Mouse (Mus musculus) frontal cortex, postnatal 25 days (tissue): ENCODE measurements around the gene Atp4b.
A peak's percentile ranks its signal among the peaks of the same experiment; 100 is the strongest.

Experiments used
- DNase-seq, 2 experiments: peaks; one replicate each; pipeline ENCODE4 v3.0.0; 2022; ENCODE audit warnings: low spot score in 2 of 2

Gene Atp4b

GRCm38 (mm10) chr8:13396725-13397124, at the start of gene Atp4b:
Atp4b (minus strand) TSS chr8:13396825.
- DNase-seq, result no peak

- no peak for DNase-seq
These were observed 45.5 kb upstream of the Atp4b start for GRCm38 (mm10) chr8:13442152-13442551.

- no peak for DNase-seq
These were observed 40.9 kb upstream of the Atp4b start for GRCm38 (mm10) chr8:13437531-13437930.

- DNase-seq, result no peak
These were observed 39.4 kb upstream of the Atp4b start for GRCm38 (mm10) chr8:13436052-13436451.

- no peak for DNase-seq
These were observed 38.3 kb upstream of the Atp4b start, which contains the start of gene Tmem255b for GRCm38 (mm10) chr8:13434889-13435288. Tmem255b (plus strand) TSS chr8:13435189.

- no peak for DNase-seq
These were observed 36.5 kb upstream of the Atp4b start for GRCm38 (mm10) chr8:13433130-13433529.

- no peak for DNase-seq
These were observed 34.2 kb upstream of the Atp4b start for GRCm38 (mm10) chr8:13430866-13431265.

- DNase-seq, result no peak
These were observed 33.8 kb upstream of the Atp4b start for GRCm38 (mm10) chr8:13430412-13430811.

- no peak for DNase-seq
These were observed 31.5 kb upstream of the Atp4b start for GRCm38 (mm10) chr8:13428156-13428555.

- no peak for DNase-seq
These were observed 30.7 kb upstream of the Atp4b start for GRCm38 (mm10) chr8:13427351-13427750.

- no peak for DNase-seq
These were observed 24.3 kb upstream of the Atp4b start for GRCm38 (mm10) chr8:13420970-13421369.

- no peak for DNase-seq
These were observed 22.6 kb upstream of the Atp4b start for GRCm38 (mm10) chr8:13419111-13419639.

- no peak for DNase-seq
These were observed 19.3 kb upstream of the Atp4b start for GRCm38 (mm10) chr8:13415879-13416278.

- DNase-seq, result no peak
These were observed 17.3 kb upstream of the Atp4b start for GRCm38 (mm10) chr8:13413823-13414390.

GRCm38 (mm10) chr8:13412891-13413558, 16.4 kb upstream of the Atp4b start:
- DNase-seq, result peak; percentile 30 to 49

GRCm38 (mm10) chr8:13411597-13411996, 15.0 kb upstream of the Atp4b start:
- peak; percentile 50 to 55 for DNase-seq

GRCm38 (mm10) chr8:13406011-13406410, 9.4 kb upstream of the Atp4b start:
- no peak for DNase-seq

- no peak for DNase-seq
These were observed 8.1 kb upstream of the Atp4b start, which contains the start of gene Grk1 for GRCm38 (mm10) chr8:13404666-13405131. Grk1 (plus strand) TSS chr8:13405081.

- DNase-seq, result no peak
These were observed 6.9 kb upstream of the Atp4b start for GRCm38 (mm10) chr8:13403517-13403916.

- DNase-seq, result no peak
These were observed 2.8 kb downstream of the Atp4b start for GRCm38 (mm10) chr8:13393869-13394268.

- no peak for DNase-seq
These were observed 7.9 kb downstream of the Atp4b start for GRCm38 (mm10) chr8:13388744-13389143.

- no peak for DNase-seq
These were observed 8.9 kb downstream of the Atp4b start for GRCm38 (mm10) chr8:13387728-13388127.

GRCm38 (mm10) chr8:13386366-13386765, 10.3 kb downstream of the Atp4b start:
- DNase-seq, result no peak
